Mouse (Mus musculus): ENCODE results near the gene Taf3. TPM values are rescaled to one million over a fixed set of nuclear protein-coding genes. Genes with fewer than 3 reads are reported as not detected.

The Taf3 gene
- 10.6 TPM for polyA plus RNA-seq (2015; fragmentation: Illumina TruSeq; extraction: RNeasy Lipid Tissue Mini Kit (QIAGEN cat#74804); ENCODE audit: insufficient read depth, low replicate concordance)

DNA sequence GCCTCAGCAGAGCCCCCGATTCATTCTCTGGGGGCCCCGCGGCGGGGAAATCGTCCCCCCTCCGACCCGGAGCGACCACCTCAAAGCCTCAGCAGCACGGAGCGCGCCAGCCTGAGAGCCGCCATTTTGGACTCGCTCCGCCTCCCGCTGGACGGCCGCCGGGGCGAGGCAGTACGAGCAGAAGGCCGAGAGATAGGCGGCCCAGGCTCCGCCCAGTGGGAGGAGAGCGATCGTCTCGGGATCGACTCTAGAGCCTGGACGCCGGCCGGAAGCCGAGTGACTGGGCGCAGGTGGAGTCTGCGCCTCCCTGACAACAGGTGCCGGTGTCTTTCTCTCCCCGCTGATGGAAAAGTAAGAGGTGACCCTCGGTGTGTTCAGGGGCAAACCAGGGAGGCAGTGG lies at the start of gene Taf3:
Taf3 (minus strand) TSS at position 136 of the 400 bp plus-strand sequence.

DNA sequence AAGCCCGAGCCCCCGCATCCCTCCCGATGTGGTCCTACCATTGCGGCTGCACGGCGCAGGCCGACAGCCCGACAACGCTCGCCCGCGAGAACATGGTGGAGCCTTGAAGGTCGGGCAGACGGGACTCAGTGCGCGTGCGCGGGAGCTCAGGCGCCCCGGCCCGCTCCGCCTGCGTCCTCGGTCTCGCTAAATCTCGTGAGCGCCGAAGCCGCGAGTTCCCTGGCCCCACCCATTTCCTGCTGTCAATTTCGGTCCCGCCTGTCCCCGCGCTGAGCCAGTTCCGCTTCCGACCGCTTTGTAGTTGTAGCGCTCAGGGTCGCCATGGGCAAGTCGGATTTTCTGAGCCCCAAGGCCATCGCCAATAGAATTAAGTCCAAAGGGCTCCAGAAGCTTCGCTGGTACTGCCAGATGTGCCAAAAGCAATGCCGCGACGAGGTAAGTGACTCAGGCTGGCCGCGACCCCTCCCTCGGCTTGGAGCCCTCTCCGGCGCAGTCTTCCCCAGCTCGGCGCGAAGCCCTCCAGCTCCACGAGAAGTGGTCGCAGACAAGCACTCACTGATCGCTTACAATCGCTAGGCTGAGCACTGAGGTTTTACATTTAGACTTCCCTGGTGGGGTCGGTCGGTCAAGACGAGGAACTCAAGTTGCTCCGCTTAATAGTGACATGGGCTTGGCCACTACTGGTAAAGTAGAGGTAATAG lies 32.1 kb upstream of the Taf3 start, which contains the start of the genes Atp5c1 and Kin:
Atp5c1 (minus strand) TSS at position 201 of the 701 bp plus-strand sequence.
Kin (plus strand) TSS at position 284 of the 701 bp plus-strand sequence.

DNA sequence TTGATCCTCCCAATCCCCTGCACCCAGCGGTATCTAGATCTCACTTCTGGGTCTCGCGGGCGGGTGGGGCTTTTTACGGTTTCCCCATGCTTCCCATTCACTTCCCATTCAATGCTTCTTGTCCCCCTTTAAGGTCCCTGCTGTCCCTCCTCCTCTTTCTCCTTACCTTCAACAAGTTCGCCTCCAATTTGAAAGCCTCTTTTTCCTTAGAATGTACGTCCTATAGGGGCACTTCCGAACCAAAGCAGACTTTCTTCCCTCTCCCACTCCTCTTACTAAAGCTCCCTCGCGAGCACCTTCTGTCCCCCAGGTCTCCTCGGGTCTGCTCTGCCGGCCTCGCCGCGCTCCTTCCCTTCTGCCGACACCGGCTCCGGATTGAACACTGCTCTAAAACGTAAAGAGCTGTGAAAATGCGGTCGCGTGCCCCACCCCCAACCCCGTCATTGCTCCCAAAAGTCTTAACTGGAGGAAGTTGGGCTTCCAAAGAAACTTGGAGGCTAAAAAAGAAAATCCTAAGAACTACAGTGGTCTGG lies 158.7 kb downstream of the Taf3 start, which contains the start of gene Gata3:
Gata3 (minus strand) TSS at position 384 of the 533 bp plus-strand sequence.

GRCm38 (mm10) chr2:9888913-9889650 lies 159.3 kb downstream of the Taf3 start, which contains the start of gene 9230102O04Rik:
TSS of gene 9230102O04Rik (minus strand) at chr2:9889540.

GRCm38 (mm10) chr2:9881051-9881591 lies 167.3 kb downstream of the Taf3 start, which contains the start of gene 4930412O13Rik:
TSS of gene 4930412O13Rik (plus strand) at chr2:9881252.

Other genes starting within 250 kb of the Taf3 start
- gene 4930412O13Rik, start 167.3 kb downstream of the Taf3 start, polyA plus RNA-seq (2015; fragmentation: Illumina TruSeq; extraction: RNeasy Lipid Tissue Mini Kit (QIAGEN cat#74804); ENCODE audit: insufficient read depth, low replicate concordance), result not detected
- gene 9230102O04Rik, start 159.1 kb downstream of the Taf3 start, polyA plus RNA-seq (2015; fragmentation: Illumina TruSeq; extraction: RNeasy Lipid Tissue Mini Kit (QIAGEN cat#74804); ENCODE audit: insufficient read depth, low replicate concordance), result not detected
- gene Gata3, start 158.6 kb downstream of the Taf3 start, polyA plus RNA-seq (2015; fragmentation: Illumina TruSeq; extraction: RNeasy Lipid Tissue Mini Kit (QIAGEN cat#74804); ENCODE audit: insufficient read depth, low replicate concordance), result 4.2 TPM
- gene Atp5c1, start 31.9 kb upstream of the Taf3 start, polyA plus RNA-seq (2015; fragmentation: Illumina TruSeq; extraction: RNeasy Lipid Tissue Mini Kit (QIAGEN cat#74804); ENCODE audit: insufficient read depth, low replicate concordance), result 333 TPM
- gene Kin, start 32.0 kb upstream of the Taf3 start, polyA plus RNA-seq (2015; fragmentation: Illumina TruSeq; extraction: RNeasy Lipid Tissue Mini Kit (QIAGEN cat#74804); ENCODE audit: insufficient read depth, low replicate concordance), result 42.0 TPM
- not detected for gene Itih2, start 82.8 kb upstream of the Taf3 start, polyA plus RNA-seq (2015; fragmentation: Illumina TruSeq; extraction: RNeasy Lipid Tissue Mini Kit (QIAGEN cat#74804); ENCODE audit: insufficient read depth, low replicate concordance)
- 9.8 TPM for gene Itih5, start 105.0 kb upstream of the Taf3 start, polyA plus RNA-seq (2015; fragmentation: Illumina TruSeq; extraction: RNeasy Lipid Tissue Mini Kit (QIAGEN cat#74804); ENCODE audit: insufficient read depth, low replicate concordance)